Mouse (Mus musculus) olfactory bulb, adult 2 months (tissue): ENCODE measurements around the gene Sdk2.

Experiments
- CTCF ChIP-seq: fragments of 200-500 bp; IDR thresholded peaks from 2 replicates; pipeline ENCODE4 v1.5.1; 2012; ENCODE audit warnings: low read depth, mild to moderate bottlenecking, low read length, moderate library complexity; ENCODE audit not compliant: insufficient read depth
- POLR2A ChIP-seq: fragments of 200-500 bp; IDR thresholded peaks from 2 replicates; pipeline ENCODE4 v1.6.1; 2012; ENCODE audit warnings: mild to moderate bottlenecking, low read depth, low read length, moderate library complexity; ENCODE audit not compliant: insufficient read depth

DNA sequence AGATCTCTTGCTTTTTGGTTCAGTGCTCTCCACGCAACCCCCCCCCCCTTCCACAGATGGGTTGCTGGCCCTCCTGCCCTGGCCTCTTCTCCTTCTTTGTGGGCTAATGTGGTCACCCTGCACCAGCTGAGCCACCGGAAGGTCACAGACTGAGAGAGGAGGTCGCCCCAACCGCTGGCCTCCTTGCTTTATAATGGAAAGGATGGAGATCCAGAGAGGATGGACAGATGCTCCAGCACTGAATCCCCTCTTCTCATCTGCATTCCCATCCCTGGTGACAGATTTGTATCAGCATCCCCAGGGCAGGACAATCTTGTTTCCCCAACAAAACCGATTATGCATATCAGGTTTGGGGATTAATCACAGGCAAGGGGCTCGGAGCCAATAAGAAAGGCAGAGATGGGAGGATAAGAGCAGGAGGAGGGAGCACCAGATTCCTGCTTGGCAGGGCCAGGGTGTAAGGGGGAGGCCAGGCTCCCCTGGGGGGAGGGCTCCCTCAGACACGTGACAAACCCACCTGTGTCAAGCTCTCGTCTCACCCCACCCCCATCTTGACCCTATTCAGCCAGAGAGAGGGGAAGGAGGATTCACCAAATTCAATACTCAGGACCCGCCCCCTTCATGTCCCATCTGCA lies 124.6 kb downstream of the Sdk2 start:
- TF ChIP-seq POLR2A (no peak), CTCF (no peak)
